Mouse (Mus musculus) lung, adult 2 months (tissue): Measurements from ENCODE around the gene Spata13.

Experiments used
- CTCF ChIP-seq: fragments of 200-500 bp; IDR thresholded peaks from 2 replicates; pipeline ENCODE4 v1.5.1; 2011; ENCODE audit warnings: mild to moderate bottlenecking, low read length, control low read depth; ENCODE audit not compliant: insufficient read depth
- POLR2A ChIP-seq: fragments of 200-500 bp; IDR thresholded peaks from 2 replicates; pipeline ENCODE4 v1.6.1; 2011; ENCODE audit warnings: low read depth, mild to moderate bottlenecking, control low read depth, low read length, borderline replicate concordance; ENCODE audit errors: extremely low read depth

DNA sequence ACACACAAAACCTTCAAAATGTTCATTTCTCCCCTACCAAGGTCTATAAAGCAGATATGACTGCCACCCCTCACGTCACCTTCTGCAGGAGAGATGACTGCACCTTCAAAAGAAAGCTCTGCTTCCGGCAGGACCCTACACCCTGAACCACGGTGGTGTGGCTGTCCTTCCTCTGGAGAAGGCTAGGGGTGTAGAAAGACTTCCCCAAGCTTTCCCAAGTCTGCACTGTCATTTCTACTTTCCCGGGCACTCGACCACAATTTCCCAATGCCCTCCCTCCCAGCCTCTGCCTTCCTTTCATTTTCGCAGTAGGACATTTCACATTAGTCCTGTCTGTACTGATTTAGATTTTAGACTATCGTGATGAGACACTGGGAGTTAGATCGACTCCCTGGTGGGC is 149.4 kb downstream of the Spata13 start:
- TF ChIP-seq CTCF (no peak), POLR2A (no peak)
